In genomic region chr13:85290651-85291050, GRCm38 (mm10) we compare ENCODE assay signal across 13 mouse cellular contexts. TPM values are rescaled to one million over a fixed set of nuclear protein-coding genes. Genes with fewer than 3 reads are reported as not detected.
DNase-seq lines count a peak whose midpoint lies in the region; ATAC-seq and TF ChIP-seq lines count a peak whose summit lies in the region.
"Had no signal": no experiment of that assay in that cellular context is flagged by ENCODE, and none has a peak within 500 bp of the region (broad histone marks: within the 10 kb centered on the region; RNA-seq: fewer than 3 reads in every experiment).

No protein-coding gene starts in this region.

- H3K4me2 ChIP-seq in lung, embryonic 16.5 days (ENCODE audit: low read depth, low read length) = peak overlapping the region; percentile 17; the same call in 1 of the 2 replicates
- H3K4me2 ChIP-seq in liver, embryonic 12.5 days = peak overlapping the region; percentile 58
- H3K4me2 ChIP-seq in stomach, embryonic 15.5 days = peak overlapping the region; percentile 13; the same call in 1 of the 2 replicates

- no peaks in the 10 kb centered on the region for H3K36me3 ChIP-seq in lung, embryonic 16.5 days (ENCODE audit: control insufficient read depth, insufficient read depth, low read length)
- no peaks in the 10 kb centered on the region for H3K36me3 ChIP-seq in liver, embryonic 12.5 days
- no peaks in the 10 kb centered on the region for H3K36me3 ChIP-seq in stomach, embryonic 15.5 days
- H3K36me3 ChIP-seq in kidney, adult 2 months (ENCODE audit: control insufficient read depth, insufficient read depth, low read length) = no peaks in the 10 kb centered on the region
- H3K36me3 ChIP-seq: lung, embryonic 15.5 days had no signal

- H3K9ac ChIP-seq in lung, embryonic 16.5 days (ENCODE audit: low read length) = no peak overlapping the region
- H3K9ac ChIP-seq in liver, embryonic 12.5 days = peak overlapping the region; percentile 31; the same call in 1 of the 2 replicates
- no peak overlapping the region for H3K9ac ChIP-seq in stomach, embryonic 15.5 days

- no peaks in the 10 kb centered on the region for H3K9me3 ChIP-seq in lung, embryonic 16.5 days (ENCODE audit: control insufficient read depth, low read length)
- no peaks in the 10 kb centered on the region for H3K9me3 ChIP-seq in liver, embryonic 12.5 days (replicated peaks)
- no peaks in the 10 kb centered on the region for H3K9me3 ChIP-seq in stomach, embryonic 15.5 days
- H3K9me3 ChIP-seq: lung, embryonic 15.5 days had no signal

- 55% methylated on average over 1 of the region's 1 CpGs for WGBS in lung, embryonic 16.5 days
- 45% methylated on average over 1 of the region's 1 CpGs for whole genome bisulfite sequencing in liver, embryonic 12.5 days (ENCODE audit: insufficient replicate concordance)
- 59% methylated on average over 1 of the region's 1 CpGs for WGBS in stomach, embryonic 15.5 days
- WGBS in kidney, adult 2 months = 47% methylated on average over 1 of the region's 1 CpGs

- no peak for DNase-seq in gastrocnemius, adult 2 months
- DNase-seq in gastrocnemius, adult 18-20 months (ENCODE audit: low spot score) = no peak
- DNase-seq in lung, postnatal 4 days = no peak
- DNase-seq in right cerebral cortex, postnatal 14 days = no peak
- DNase-seq in kidney, adult 2 months = no peak
- DNase-seq: adrenal gland, postnatal 25 days; kidney, postnatal 36 days; thymus, adult 18-20 months had no signal

- no peaks in the 10 kb centered on the region for H3K4me1 ChIP-seq in lung, embryonic 16.5 days (replicated peaks; ENCODE audit: control insufficient read depth, insufficient read depth, low read length)
- peaks cover 16% of the 10 kb centered on the region for H3K4me1 ChIP-seq in liver, embryonic 12.5 days
- H3K4me1 ChIP-seq in stomach, embryonic 15.5 days = no peaks in the 10 kb centered on the region
- H3K4me1 ChIP-seq in kidney, adult 2 months (ENCODE audit: control insufficient read depth, insufficient read depth, low read length) = 0 out of 2 replicates have a peak, but pooled peaks cover 3% of the 10 kb centered on the region

- no peak for ATAC-seq in lung, embryonic 16.5 days (ENCODE audit: low read depth)
- no peak for ATAC-seq in liver, embryonic 12.5 days
- no peak for ATAC-seq in stomach, embryonic 15.5 days (ENCODE audit: insufficient read depth, low FRiP score, low read depth)

- peak overlapping the region; percentile 61 for H3K27ac ChIP-seq in gastrocnemius, adult 2 months
- no peak overlapping the region for H3K27ac ChIP-seq in lung, embryonic 16.5 days (ENCODE audit: low read length)
- no peak overlapping the region for H3K27ac ChIP-seq in liver, embryonic 12.5 days
- no peak overlapping the region for H3K27ac ChIP-seq in stomach, embryonic 15.5 days
- H3K27ac ChIP-seq in kidney, adult 2 months (ENCODE audit: insufficient read depth, low read depth, low read length) = no peak overlapping the region
- H3K27ac ChIP-seq: left cerebral cortex, adult 2 months; lung, embryonic 15.5 days had no signal

- H3K27me3 ChIP-seq in lung, embryonic 16.5 days (ENCODE audit: control insufficient read depth, insufficient read depth, low read depth, low read length) = no peaks in the 10 kb centered on the region
- no peaks in the 10 kb centered on the region for H3K27me3 ChIP-seq in liver, embryonic 12.5 days (replicated peaks)
- H3K27me3 ChIP-seq in stomach, embryonic 15.5 days (replicated peaks) = no peaks in the 10 kb centered on the region
- no peaks in the 10 kb centered on the region for H3K27me3 ChIP-seq in kidney, adult 2 months (replicated peaks; ENCODE audit: control insufficient read depth, insufficient read depth, low read length)
- H3K27me3 ChIP-seq: lung, embryonic 15.5 days had no signal

- H3K4me3 ChIP-seq in gastrocnemius, adult 2 months = peak overlapping the region; percentile 86
- no peak overlapping the region for H3K4me3 ChIP-seq in lung, embryonic 16.5 days (ENCODE audit: low read length)
- peak overlapping the region; percentile 30 for H3K4me3 ChIP-seq in liver, embryonic 12.5 days
- no peak overlapping the region for H3K4me3 ChIP-seq in stomach, embryonic 15.5 days (replicated peaks)
- no peak overlapping the region for H3K4me3 ChIP-seq in kidney, adult 2 months (ENCODE audit: insufficient read depth, low read depth, low read length)

- intact Hi-C loops in gastrocnemius, adult 2 months (cut with DNase I) = no loop called here

- TF ChIP-seq CTCF in gastrocnemius, adult 2 months (IDR thresholded peaks at IDR 0.05) = no peak
- no peak for TF ChIP-seq CTCF in kidney, adult 2 months (conservative IDR thresholded peaks at IDR 0.05; ENCODE audit: insufficient read depth, insufficient read length, low read depth, low read length)

- no peak for TF ChIP-seq POLR2A in kidney, adult 2 months (IDR thresholded peaks at IDR 0.05; ENCODE audit: low read depth, low read length)

RNA-seq across cellular contexts. Expression of gene Rasa1, which starts 1.7 kb away (rescaled TPM):
- 10 to 100 TPM; 18.2 to 22.3 TPM for total RNA-seq in gastrocnemius, adult 2 months (2021)
- 10 to 100 TPM; 16.6 to 17.8 TPM for total RNA-seq in gastrocnemius, adult 18-20 months (2021)
- 42.8 and 45.8 TPM in 2 replicates for polyA plus RNA-seq in lung, embryonic 16.5 days (2015; fragmentation: Nextera tagmentation; extraction: Ambion mirVana)
- 16.4 and 17.9 TPM in 2 replicates for polyA plus RNA-seq in liver, embryonic 12.5 days (2016; fragmentation: Nextera tagmentation; extraction: Ambion mirVana)
- polyA plus RNA-seq in stomach, embryonic 15.5 days (2015; fragmentation: Nextera tagmentation; extraction: Ambion mirVana) = 39.0 and 41.0 TPM in 2 replicates
- polyA plus RNA-seq in kidney, adult 2 months (2012; rRNA removed) = 7.0 and 7.8 TPM in 2 replicates

Comparison
In these comparisons a context has a peak if more than half of its experiments do, and no peak if none do; other contexts are left out.
1. H3K4me3 ChIP-seq: peak in gastrocnemius, adult 2 months (single experiment) and liver, embryonic 12.5 days (single experiment); none in lung, embryonic 16.5 days (single experiment), stomach, embryonic 15.5 days (single experiment) and kidney, adult 2 months (single experiment).
2. Peak in every context shown above with its lines, with median percentiles within 50 percentile points of each other: H3K4me2 ChIP-seq.